Mouse (Mus musculus) forebrain, embryonic 14.5 days (tissue): Measurements from ENCODE around the gene Cxcl2. TPM values are rescaled to one million over a fixed set of nuclear protein-coding genes. Genes with fewer than 3 reads are reported as not detected.

Source experiments
- ATAC-seq: fragments of 200-750 bp; cut with Nextera tagmentation; 2 replicates; pipeline ENCODE4 v1.8.0; 2017; ENCODE audit warnings: mild to moderate bottlenecking, moderate library complexity
- DNase-seq: peaks from one replicate; pipeline ENCODE4 v3.0.0-alpha.2; 2015; ENCODE audit warnings: low spot score
- H3K27ac ChIP-seq: fragments of 300-500 bp; sonication (generic); 2 replicates; pipeline ENCODE4 v1.5.1; 2014; ENCODE audit warnings: low read depth, mild to moderate bottlenecking, control low read depth, low read length, moderate library complexity
- H3K27me3 ChIP-seq: fragments of 300-500 bp; sonication (generic); replicated peaks from 2 replicates; pipeline ENCODE4 v1.6.1; 2014; ENCODE audit warnings: low read length, control low read depth, mixed read lengths; ENCODE audit not compliant: control insufficient read depth, insufficient read depth
- H3K36me3 ChIP-seq: fragments of 300-500 bp; sonication (generic); 2 replicates; pipeline ENCODE4 v1.6.1; 2014; ENCODE audit warnings: low read length, control low read depth; ENCODE audit not compliant: control insufficient read depth, insufficient read depth
- H3K4me1 ChIP-seq: fragments of 300-500 bp; sonication (generic); 2 replicates; pipeline ENCODE4 v1.6.1; 2014; ENCODE audit warnings: antibody characterized with exemption, low read length, control low read depth; ENCODE audit not compliant: control insufficient read depth, insufficient read depth
- H3K4me2 ChIP-seq: fragments of 300-500 bp; sonication (generic); 2 replicates; pipeline ENCODE4 v1.6.1; 2014; ENCODE audit warnings: mild to moderate bottlenecking, control low read depth, low read length
- H3K4me3 ChIP-seq: fragments of 300-500 bp; sonication (generic); 2 replicates; pipeline ENCODE4 v1.5.1; 2014; ENCODE audit warnings: low read depth, low read length, control low read depth
- H3K9ac ChIP-seq: fragments of 300-500 bp; sonication (generic); 2 replicates; pipeline ENCODE4 v1.6.1; 2014; ENCODE audit warnings: mild to moderate bottlenecking, low read length, control low read depth, moderate library complexity
- H3K9me3 ChIP-seq: fragments of 300-500 bp; sonication (generic); replicated peaks from 2 replicates; pipeline ENCODE4 v1.6.1; 2016; ENCODE audit warnings: low read length, control low read depth, mixed read lengths; ENCODE audit not compliant: control insufficient read depth
- whole genome bisulfite sequencing: fragments of 180-500 bp; shearing (Covaris S2); extraction: QIAGEN DNeasy Blood & Tissue Kit; methylation state at CpG from one replicate; pipeline ENCODE4 v1.1.7; 2014; 5-methylcytosine and 5-hydroxymethylcytosine counted together
- polyA plus RNA-seq: library from polyadenylated mRNA; unstranded; fragments of >200 nt; fragmentation: Nextera tagmentation; extraction: Ambion mirVana; gene quantifications from 2 replicates; pipeline ENCODE4 v1.2.1, GENCODE M21; 2014

Gene Cxcl2
- polyA plus RNA-seq, 1 experiment from 2014 or later = not detected

DNA sequence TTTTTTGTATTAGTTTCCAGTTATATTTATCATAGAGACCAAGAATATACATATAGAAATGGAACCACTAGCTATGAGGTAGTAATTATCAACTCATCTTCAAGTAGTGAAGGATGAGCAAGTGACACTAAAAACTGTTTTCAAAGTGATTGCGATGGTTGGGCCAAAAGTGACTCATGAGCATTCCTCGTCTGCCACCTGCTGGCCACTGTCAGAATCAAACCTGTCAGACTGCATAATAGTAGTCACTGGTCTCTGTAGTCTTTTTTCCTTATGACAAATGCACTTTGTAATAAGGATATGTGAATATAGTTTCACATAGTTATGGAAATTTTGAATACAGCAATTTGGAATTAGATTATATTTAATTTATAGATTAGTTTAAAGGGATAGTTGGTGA lies 5.3 kb downstream of the Cxcl2 start:
- 3% methylated on average over 2 of the region's 2 CpGs for WGBS
- DNase-seq = peak; percentile 88
- no peak overlapping the region for H3K4me3 ChIP-seq
- no peak overlapping the region for H3K27ac ChIP-seq
- no peak overlapping the region for H3K4me2 ChIP-seq
- H3K36me3 ChIP-seq = no peaks in the 10 kb centered on the region
- 0 out of 2 replicates have a peak, but pooled peaks cover 5% of the 10 kb centered on the region for H3K27me3 ChIP-seq
- H3K9me3 ChIP-seq = no peaks in the 10 kb centered on the region
- H3K4me1 ChIP-seq = no peaks in the 10 kb centered on the region
- ATAC-seq = peak; percentile 81
- no peak overlapping the region for H3K9ac ChIP-seq

DNA sequence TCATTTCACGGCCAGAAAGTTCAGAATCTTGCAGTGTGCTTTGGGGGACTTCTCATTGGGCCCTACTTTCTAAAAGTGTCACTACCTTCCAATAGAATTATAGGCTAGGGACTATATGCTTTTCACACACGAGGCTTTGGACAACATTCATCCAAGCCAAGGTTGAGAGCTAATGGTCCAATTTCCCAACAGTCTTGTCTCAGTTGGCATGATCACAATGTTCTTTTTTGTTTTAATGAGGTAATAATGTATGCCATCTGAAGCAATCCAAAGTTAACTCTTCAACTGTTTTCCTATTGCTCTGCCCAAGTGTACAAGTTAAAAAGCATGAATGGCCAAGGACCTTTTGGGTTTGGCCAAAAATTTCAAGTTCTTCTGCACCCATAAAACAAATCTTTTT lies 15.8 kb downstream of the Cxcl2 start:
- Histone ChIP-seq H3K9ac (no peak overlapping the region), H3K27me3 (no peaks in the 10 kb centered on the region), H3K4me1 (no peaks in the 10 kb centered on the region), H3K36me3 (no peaks in the 10 kb centered on the region), H3K27ac (no peak overlapping the region), H3K4me3 (no peak overlapping the region), H3K4me2 (no peak overlapping the region), H3K9me3 (no peaks in the 10 kb centered on the region)
- DNase-seq = no peak
- no peak for ATAC-seq
- 75% methylated on average over 2 of the region's 2 CpGs for WGBS

GRCm38 (mm10) chr5:90922958-90923357 lies 19.3 kb downstream of the Cxcl2 start:
- H3K9me3 ChIP-seq = no peaks in the 10 kb centered on the region
- no peak overlapping the region for H3K4me3 ChIP-seq
- no peak overlapping the region for H3K9ac ChIP-seq
- no peaks in the 10 kb centered on the region for H3K4me1 ChIP-seq
- no peaks in the 10 kb centered on the region for H3K27me3 ChIP-seq
- H3K4me2 ChIP-seq = no peak overlapping the region
- 94% methylated on average over 4 of the region's 4 CpGs for WGBS
- DNase-seq = no peak
- no peaks in the 10 kb centered on the region for H3K36me3 ChIP-seq
- no peak for ATAC-seq
- no peak overlapping the region for H3K27ac ChIP-seq

DNA sequence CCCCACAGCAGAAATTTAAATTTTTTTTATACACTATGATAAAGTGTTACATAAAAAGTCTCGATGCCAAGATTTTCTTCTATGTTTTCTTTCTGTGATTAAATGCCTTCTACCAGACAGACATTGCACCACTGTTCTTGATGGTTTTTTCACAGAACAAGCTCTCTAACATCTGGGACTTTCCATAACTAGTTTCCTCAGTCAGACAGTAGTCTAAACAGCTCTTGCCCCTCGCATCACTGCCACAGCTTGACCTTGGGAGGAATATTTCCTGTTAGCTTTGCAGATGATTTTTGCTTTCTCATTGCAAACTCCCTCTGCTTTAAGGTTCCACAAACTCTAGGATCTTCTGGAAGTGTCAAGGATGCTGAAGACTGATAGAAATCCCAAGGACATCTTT lies 26.9 kb downstream of the Cxcl2 start:
- Histone ChIP-seq H3K4me2 (peak overlapping the region; percentile 55), H3K4me3 (peak overlapping the region; percentile 77), H3K9ac (peak overlapping the region; percentile 99), H3K4me1 (peaks cover 6% of the 10 kb centered on the region; the same call in 1 of the 2 replicates), H3K27ac (peak overlapping the region; percentile 98), H3K27me3 (no peaks in the 10 kb centered on the region), H3K36me3 (peaks cover 7% of the 10 kb centered on the region; the same call in 1 of the 2 replicates), H3K9me3 (no peaks in the 10 kb centered on the region)
- DNase-seq (no peak), ATAC-seq (peak; percentile 3; the same call in 1 of the 2 replicates)
- 46% methylated on average over 2 of the region's 2 CpGs for whole genome bisulfite sequencing

DNA sequence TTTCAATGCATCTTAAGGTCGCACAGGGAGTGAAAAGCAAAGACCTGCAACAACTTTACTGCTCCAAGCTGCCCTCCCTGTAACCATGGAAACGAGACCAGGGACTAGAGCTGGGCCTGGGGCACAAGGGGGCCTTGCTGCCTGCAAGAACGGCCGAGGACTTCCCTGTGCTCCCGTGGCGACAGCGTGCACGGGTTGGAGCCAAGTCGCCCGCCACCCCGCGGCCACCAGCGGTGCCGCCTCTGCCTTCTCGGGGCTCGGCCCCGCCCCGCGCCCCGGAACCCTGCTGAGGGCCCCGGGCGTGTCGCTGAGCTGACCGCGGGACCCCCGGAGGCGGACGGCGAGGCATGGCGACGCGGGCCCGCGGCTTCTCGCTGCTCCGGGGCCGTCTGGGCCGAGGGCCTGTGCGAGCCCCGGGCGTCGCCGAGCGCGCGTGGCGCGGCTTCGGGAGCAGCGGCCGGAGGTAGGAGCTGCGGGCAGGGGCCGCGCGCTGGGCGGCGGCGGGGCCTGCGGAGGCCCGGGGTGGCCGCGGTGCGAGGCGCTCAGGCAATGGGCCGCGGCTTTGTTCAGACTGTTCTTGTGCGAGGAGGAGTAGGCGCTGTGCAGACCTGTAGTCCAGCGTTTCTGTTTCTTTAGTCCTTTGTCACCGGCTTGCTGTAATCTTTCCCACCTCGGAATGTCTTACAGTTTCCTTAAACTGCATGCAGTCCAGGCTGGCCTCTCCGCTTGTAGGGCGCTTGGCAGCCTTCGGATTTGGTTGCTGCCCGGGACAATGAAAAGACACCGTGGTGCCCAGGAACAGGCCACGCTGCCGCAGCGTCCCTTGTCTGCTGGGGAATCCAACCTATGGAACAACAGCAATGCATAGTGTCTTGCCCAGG lies 27.5 kb downstream of the Cxcl2 start, which contains the start of gene Mthfd2l:
Gene Mthfd2l, plus strand, starts transcription at position 147 of the 881 bp plus-strand sequence.
- peak; percentile 97 for ATAC-seq
- Histone ChIP-seq H3K9ac (peak within 1 kb of the TSS; percentile 99), H3K27ac (peak within 1 kb of the TSS; percentile 98)

DNA sequence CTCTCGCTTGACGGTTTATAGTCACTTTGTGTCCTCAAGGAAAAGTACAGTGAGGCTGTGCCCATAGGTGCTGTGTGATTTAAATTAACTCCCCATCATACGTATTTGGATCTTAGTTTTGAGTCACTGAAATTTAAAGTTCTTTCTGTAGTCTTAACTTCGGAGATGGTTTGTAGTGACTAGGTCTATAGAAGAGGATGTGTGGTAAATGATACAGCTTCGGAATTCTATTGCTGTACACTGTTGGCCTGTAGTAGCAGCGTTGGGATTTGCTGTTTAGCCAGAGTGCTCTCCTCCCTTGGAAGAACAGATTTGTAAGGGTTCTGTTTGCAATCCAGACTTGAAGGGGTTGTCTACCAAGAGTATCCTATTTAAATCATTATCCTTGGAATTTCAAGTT lies 28.2 kb downstream of the Cxcl2 start:
- Histone ChIP-seq H3K4me1 (peaks cover 6% of the 10 kb centered on the region; the same call in 1 of the 2 replicates), H3K27me3 (no peaks in the 10 kb centered on the region), H3K4me2 (peak overlapping the region; percentile 55), H3K9ac (peak overlapping the region; percentile 99), H3K9me3 (no peaks in the 10 kb centered on the region), H3K27ac (peak overlapping the region; percentile 98), H3K36me3 (peaks cover 10% of the 10 kb centered on the region; the same call in 1 of the 2 replicates), H3K4me3 (peak overlapping the region; percentile 77)
- whole genome bisulfite sequencing = 3% methylated on average over 6 of the region's 6 CpGs
- ATAC-seq (peak; percentile 33), DNase-seq (peak; percentile 60)

More for the DNA sequence above, 27.5 kb downstream of the Cxcl2 start, which contains the start of gene Mthfd2l:
- Histone ChIP-seq H3K4me2 (peak within 1 kb of the TSS; percentile 55), H3K36me3 (peaks cover 10% of the 10 kb centered on the region; the same call in 1 of the 2 replicates), H3K27me3 (no peaks in the 10 kb centered on the region), H3K4me1 (peaks cover 6% of the 10 kb centered on the region; the same call in 1 of the 2 replicates), H3K4me3 (peak within 1 kb of the TSS; percentile 77), H3K9me3 (no peaks in the 10 kb centered on the region)
- whole genome bisulfite sequencing = under 1% methylated on average over 76 of the region's 79 CpGs
- peak; percentile 92 for DNase-seq

DNA sequence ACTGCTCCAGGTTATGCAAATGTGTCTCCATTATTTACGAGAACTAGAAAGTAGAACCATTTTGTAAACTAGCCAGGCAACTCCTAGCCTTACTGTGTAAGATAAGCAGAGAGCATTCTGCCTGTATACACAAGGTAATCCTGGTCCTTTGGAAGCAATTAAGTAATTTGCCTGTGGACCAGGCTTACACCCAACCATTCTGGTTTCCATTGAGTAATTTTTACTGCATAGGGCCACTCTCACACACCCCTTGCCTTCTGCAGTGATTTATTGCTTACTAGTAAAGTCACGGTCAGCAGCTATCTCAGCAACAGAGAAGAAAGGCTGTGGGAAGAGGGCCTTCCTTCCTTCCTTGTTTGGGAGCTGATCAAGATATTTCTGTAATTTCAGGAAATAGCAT lies 33.0 kb downstream of the Cxcl2 start:
- Histone ChIP-seq H3K36me3 (peaks cover 10% of the 10 kb centered on the region; the same call in 1 of the 2 replicates), H3K4me2 (no peak overlapping the region), H3K27me3 (no peaks in the 10 kb centered on the region), H3K4me1 (peaks cover 3% of the 10 kb centered on the region; the same call in 1 of the 2 replicates), H3K9ac (no peak overlapping the region), H3K27ac (no peak overlapping the region), H3K9me3 (no peaks in the 10 kb centered on the region), H3K4me3 (no peak overlapping the region)
- ATAC-seq (no peak), DNase-seq (no peak)
- 86% methylated on average over 2 of the region's 2 CpGs for WGBS

GRCm38 (mm10) chr5:90945453-90945852 lies 41.8 kb downstream of the Cxcl2 start:
- Histone ChIP-seq H3K4me2 (no peak overlapping the region), H3K4me1 (no peaks in the 10 kb centered on the region), H3K9me3 (no peaks in the 10 kb centered on the region), H3K4me3 (no peak overlapping the region), H3K36me3 (peaks cover 9% of the 10 kb centered on the region; the same call in 1 of the 2 replicates), H3K27me3 (no peaks in the 10 kb centered on the region), H3K9ac (no peak overlapping the region), H3K27ac (no peak overlapping the region)
- no peak for ATAC-seq
- 89% methylated on average over 2 of the region's 2 CpGs for WGBS
- DNase-seq = no peak

GRCm38 (mm10) chr5:90949499-90949898 lies 45.8 kb downstream of the Cxcl2 start:
- no peaks in the 10 kb centered on the region for H3K4me1 ChIP-seq
- no peak for ATAC-seq
- WGBS = 89% methylated on average over 15 of the region's 15 CpGs
- no peak overlapping the region for H3K9ac ChIP-seq
- no peak overlapping the region for H3K4me3 ChIP-seq
- DNase-seq = no peak
- H3K4me2 ChIP-seq = no peak overlapping the region
- H3K27me3 ChIP-seq = no peaks in the 10 kb centered on the region
- peaks cover 9% of the 10 kb centered on the region; the same call in 1 of the 2 replicates for H3K36me3 ChIP-seq
- H3K27ac ChIP-seq = no peak overlapping the region
- H3K9me3 ChIP-seq = no peaks in the 10 kb centered on the region
